Mouse (Mus musculus) thymus, postnatal 14 days (tissue): ENCODE results near the gene Trp53rkb.

Experiments
- DNase-seq: peaks from one replicate; pipeline ENCODE4 v3.0.0; 2021

Gene Trp53rkb

GRCm38 (mm10) chr2:166792355-166792754 lies at the start of gene Trp53rkb:
TSS of gene Trp53rkb (plus strand) at chr2:166792531.
- no peak for DNase-seq

DNA sequence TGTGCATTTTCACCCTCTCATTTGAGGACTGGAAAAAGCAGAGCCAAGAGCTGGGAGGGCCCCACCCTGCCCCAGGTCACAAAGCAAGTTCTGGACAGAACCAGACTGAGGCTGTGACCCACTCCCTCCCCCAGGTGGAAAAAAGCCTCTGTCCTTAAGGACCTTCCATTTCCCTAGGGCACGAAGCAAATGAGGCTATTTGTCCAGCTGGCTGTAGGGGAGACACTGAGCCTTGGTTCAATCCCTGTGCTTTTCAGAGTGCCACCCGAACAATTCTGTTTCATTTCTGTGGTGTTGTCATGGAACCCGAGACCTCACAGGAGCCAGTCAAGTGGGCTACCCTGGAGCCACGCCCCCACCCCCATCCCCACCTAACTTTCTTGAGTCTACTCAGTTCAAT lies 48.8 kb upstream of the Trp53rkb start:
- no peak for DNase-seq

DNA sequence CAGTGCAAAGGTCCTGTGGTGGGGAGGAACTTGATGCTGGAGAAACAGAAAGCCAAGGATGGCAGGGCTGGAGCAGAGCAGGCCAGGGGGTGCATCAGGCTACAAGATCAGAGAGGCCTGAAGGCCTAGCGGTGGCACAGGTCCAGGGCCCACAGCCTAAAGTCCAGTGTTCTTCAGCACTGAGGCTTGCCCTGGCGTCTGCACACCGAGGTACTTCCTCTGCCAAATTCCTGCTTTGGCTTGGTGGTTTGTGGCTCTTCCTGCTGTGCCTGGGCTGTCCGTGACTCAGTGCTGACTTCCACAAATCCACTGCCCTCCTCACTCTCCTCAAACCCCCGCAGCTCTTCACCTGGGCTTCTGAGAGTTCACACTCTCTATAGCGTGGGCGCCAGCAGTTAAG lies 47.9 kb upstream of the Trp53rkb start:
- no peak for DNase-seq

DNA sequence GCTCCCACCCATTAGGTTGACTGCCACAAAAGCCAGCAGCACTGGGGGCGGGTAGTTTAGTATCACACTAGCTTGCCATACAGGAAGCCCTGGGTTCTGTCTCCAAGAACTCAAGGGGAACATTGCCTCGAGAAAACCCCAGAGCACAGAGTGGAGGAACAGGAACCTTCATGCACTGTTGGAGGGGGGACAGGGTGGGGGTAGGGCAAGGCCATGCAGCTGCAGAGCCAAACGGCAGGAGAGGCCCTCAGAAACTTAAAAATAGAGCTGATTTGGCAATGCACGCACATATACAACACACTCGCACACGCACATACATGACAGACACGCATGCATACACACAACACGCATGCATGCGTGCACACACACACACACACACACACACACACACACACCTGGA lies 46.5 kb upstream of the Trp53rkb start:
- DNase-seq, result peak; percentile 81

DNA sequence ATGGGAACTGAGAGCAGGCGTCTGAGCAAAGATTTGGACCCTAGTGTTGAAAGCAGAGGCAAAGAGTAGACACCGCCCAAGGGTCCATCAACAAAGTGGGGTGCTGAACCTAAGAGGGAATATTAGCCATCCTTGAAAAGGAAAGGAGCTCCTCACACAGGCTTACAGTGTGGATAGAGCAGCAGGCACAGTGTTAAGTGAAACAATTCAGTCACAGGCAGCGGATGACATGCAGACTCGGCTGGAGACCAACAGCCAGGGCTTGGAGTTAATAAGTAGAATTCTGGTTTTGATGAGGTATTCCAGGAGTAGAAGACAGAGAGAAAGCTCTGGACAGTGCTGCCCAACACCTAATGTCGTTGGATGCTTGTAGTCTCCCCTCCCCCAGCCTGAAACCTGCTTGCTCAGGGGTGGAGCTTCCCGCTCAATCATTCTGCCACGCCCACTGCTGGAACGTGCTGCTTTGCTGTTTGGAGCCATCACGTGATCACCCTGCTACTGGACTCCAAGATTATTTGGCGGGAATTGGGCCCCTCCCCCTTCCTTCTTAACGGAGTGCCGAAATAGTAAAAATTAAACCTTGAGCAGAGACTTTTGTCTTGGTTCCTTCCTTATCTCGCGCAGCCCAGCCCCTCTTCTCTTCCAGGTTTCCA lies 45.9 kb upstream of the Trp53rkb start:
- DNase-seq, result peak; percentile 42

GRCm38 (mm10) chr2:166750620-166751191 lies 41.6 kb upstream of the Trp53rkb start:
- no peak for DNase-seq

DNA sequence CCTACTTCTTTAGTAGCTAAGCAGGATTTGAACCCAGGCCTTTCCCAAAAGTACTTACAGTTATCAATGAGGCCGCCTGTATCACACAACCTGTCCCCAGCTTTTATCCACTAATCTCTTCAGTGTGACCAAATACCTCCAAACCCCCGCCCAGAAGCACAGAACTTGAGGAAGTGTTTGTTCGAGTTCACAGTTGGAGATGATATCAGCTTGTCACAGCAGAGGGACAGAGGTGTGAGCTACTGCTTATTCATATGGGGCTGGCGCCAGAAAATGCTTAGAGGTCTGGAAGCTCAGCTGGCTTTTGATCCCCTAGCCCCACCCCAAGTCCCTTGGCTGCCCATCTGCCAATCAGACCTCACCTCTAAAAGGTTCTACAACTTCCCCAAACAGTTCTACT lies 38.1 kb upstream of the Trp53rkb start:
- no peak for DNase-seq

DNA sequence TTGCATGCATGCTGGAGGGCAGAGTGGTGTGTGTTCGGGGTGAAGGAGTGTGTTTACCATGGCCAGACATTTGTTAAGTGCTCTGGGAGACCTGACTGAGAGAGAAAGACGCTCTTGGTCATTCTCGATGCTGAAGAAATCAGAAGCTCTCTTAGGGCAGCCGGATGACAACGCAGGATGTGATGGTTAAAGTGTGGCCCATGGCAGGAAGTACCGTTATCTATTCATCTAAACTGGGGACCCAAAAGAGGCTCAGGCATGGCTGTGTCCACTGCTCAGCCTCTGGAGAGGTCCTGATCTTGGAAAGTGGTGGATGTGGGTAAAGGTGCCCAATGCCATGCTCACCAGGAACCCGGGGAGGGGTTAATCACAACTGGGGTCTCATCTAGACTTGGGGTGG lies 37.6 kb upstream of the Trp53rkb start:
- no peak for DNase-seq

DNA sequence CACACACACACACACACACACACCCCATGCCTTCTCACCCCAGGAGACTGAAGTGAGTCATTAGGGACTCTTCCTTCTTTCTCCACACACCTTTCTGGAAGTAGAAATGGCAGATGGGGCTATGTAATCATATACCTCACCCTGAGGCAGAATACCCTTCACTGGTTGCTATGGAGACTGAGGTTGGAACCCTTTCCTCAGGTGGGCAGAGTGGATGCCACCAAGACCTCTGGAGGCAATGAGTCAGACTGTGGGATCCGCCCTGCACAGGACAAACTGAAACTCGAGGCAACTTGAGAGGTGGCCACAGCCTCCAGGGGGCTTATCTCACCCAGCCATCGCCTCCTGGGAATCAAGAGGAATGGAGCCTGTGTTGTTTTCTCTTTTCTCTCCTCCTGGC lies 34.4 kb upstream of the Trp53rkb start:
- DNase-seq, result no peak

GRCm38 (mm10) chr2:166764051-166764450 lies 28.3 kb upstream of the Trp53rkb start:
- DNase-seq, result no peak

DNA sequence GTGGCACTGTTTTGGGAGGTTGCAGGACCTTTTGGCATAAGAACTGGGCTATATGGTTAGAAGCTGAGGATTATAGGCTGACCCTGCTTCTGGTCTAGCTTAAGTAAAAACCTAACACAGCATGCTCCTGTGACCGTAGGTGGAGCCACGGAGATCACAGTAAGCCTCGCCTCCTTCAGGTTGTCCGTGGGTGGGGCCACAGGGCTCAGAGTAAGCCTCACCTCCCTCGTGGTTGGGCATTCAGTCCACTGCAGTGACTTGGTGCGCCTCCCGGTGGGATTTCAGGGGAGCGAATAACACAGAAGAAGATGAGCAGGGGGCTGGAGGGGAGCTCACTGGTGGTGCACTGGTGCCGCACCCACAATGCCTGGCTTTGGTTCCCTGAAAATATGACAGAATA lies 24.7 kb upstream of the Trp53rkb start:
- no peak for DNase-seq

- DNase-seq, result no peak
Measured at GRCm38 (mm10) chr2:166771396-166771795, 20.9 kb upstream of the Trp53rkb start.

- no peak for DNase-seq
Measured at GRCm38 (mm10) chr2:166773587-166773986, 18.7 kb upstream of the Trp53rkb start.

DNA sequence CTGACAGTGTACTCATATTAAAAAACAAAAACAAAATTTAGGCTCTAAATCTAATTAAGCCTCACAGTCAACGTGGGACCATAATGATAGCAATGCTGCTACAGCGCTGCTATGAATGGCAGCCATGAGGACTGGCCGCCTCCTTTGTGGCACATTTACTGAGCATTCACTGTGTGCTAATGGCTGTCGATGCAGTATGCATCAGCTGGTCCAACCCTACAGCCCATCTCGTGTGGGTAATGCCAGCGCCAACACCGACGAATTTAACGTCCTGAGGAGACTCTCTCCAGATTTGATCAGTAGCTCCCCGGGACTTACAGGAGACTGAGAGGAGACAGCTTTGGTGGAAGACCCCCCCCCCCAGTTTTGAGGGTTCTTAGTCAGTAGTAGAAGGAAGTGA lies 18.1 kb upstream of the Trp53rkb start:
- DNase-seq, result no peak

DNA sequence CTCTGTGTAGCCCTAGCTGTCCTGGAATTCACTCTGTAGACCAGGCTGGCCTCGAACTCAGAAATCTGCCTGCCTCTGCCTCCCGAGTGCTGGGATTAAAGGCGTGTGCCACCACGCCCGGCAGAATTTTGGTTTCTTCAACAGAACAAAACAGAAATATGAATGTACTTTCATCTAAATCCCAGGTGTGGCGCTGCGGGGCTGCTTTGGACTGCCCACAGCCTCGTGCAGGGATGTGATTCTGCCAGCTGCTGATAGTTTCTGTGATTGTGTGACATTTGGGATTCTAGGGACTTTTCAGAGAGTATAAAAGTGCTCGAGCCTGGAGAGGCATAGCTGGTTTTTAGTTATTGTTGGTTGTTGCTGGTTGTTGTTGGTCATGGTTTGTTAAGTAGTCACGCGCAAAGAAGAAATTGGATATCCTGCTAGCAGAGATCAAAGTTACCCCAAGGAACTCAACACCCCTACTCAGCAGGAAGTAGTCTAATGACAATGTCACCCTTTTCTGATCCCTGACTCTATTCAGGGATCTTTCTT lies 16.9 kb upstream of the Trp53rkb start:
- DNase-seq, result peak; percentile 46

DNA sequence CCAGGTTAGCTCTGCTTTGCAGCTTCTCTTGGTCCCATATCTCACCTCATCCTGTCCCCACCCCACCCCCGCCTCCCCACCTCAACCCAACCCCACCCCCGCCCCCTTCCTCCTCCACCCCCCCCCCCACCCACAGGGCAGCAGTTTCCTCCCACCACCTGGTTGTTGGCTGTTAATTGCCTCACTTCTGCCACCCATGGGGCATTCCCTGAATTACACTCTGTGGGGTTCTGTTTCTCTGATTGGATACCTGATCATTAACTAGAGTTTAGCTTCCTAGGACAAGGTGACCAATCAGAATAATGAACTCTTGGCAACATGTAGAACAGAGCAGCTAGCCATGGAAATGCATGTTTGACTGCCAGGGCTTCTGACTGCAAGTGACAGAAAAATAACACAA lies 16.1 kb upstream of the Trp53rkb start:
- DNase-seq, result peak; percentile 88

GRCm38 (mm10) chr2:166779956-166780355 lies 12.4 kb upstream of the Trp53rkb start:
- no peak for DNase-seq

GRCm38 (mm10) chr2:166780980-166781578 lies 11.3 kb upstream of the Trp53rkb start:
- peak; percentile 86 for DNase-seq

DNA sequence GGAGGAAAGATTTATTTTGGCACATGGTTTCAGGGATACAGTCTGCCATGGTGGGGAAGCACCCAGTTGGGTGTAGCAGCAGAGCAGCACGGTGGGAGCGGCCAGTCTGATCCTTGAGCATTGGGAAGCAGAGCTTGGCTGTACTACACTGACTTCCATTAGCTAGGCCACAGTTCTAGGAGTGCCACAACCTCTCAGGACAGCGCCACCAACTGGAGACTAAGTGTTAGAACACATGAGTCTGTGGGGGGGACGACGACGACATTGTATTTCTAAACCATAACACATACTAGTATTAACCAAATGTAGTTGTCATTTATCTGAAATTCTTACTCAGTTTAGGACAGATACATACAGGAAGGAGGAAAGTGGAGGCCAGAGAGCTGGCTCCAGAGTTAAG lies 8.0 kb upstream of the Trp53rkb start:
- DNase-seq, result no peak

DNA sequence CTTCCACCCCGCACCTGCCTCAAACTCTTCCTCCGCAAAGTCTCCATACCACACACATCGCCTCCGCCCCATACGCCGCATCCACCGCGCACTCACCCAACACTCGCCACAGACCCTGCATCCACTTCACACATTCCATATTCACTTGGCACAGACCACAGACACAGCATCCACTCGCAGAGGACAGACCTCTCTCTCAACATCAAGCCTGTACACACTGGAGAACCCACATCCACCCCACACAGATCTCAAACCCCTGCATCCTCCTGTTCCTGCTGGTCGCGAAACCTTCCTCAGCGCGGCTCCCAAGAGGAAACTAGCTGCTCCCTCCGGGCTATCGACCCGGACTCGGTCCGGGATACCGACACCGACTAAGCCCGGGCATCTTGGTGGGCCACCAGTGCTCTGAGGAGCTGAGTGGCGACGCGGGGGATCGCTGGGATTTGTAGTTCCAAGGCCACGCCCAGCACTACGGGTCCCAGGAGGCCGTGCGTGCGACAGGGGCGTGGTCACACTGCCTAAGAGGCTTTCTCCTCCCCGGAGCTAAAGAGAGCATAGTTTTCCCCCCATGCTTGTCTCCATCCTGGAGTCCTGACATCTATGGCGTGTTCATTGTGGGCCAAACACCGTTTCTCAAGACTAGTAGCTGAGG lies 5.9 kb upstream of the Trp53rkb start:
- peak; percentile 92 for DNase-seq

DNA sequence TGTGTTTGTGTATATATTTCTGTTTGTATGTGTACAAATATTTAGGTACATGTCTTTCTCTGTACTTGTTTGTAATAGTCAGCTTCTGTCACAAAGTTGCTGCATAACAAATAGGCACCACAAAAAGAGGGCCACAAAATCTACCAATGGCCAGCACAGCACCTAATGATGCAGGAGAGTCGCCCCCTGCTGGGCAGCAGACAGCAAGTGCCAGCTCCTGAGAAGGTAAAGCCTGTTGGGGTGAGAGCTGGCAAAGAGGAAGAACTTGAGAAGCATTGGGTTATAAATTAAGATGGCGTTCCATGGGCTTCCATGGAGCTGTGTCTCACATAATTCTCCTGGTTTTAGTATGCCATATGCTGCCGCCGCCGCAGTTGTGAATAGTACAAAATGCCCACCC lies 593 bp upstream of the Trp53rkb start:
- no peak for DNase-seq

DNA sequence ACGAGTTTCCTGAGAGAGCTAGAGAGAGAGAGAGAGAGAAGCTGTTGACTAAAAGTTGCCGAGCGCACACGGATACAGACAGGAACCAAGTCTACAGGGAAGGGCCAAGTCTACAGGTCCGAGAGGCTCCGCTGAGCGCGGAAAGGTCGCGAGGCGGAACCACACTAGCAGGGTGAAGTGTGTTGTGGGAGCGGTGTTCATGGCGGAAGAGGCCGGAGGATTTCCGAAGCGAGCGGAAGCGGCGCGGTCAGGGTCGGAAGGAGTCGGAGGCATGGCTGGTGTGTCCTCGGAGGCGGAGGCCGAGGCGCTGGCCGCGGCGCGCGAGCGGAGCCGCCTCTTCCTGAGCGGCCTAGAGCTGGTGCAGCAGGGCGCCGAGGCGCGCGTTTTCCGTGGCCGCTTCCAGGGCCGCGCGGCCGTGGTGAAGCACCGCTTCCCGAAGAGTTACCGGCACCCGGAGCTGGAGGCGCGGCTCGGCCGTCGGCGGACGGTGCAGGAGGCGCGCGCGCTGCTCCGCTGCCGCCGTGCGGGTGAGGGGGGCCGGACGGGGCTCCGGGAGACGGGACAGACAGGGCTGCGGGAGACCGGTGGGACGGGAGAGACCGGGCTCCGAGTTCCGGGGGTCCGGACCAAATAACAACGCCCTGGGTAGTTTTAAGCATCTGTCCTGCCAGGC lies 1.3 kb downstream of the Trp53rkb start:
- peak; percentile 89 for DNase-seq
